Mouse (Mus musculus): Measurements from ENCODE around the gene Zfp92. TPM values are rescaled to one million over a fixed set of nuclear protein-coding genes. Genes with fewer than 3 reads are reported as not detected.
A peak's percentile ranks its signal among the peaks of the same experiment; 100 is the strongest.

Zfp92 gene
- polyA plus RNA-seq, 1 experiment from 2014 or later = 0.17 TPM

GRCm38 (mm10) chrX:73441428-73441827 is 30.5 kb downstream of the Zfp92 start:
- Histone ChIP-seq H3K4me1 (replicated peaks) (no peaks in the 10 kb centered on the region), H3K36me3 (peaks cover 22% of the 10 kb centered on the region), H3K9me3 (no peaks in the 10 kb centered on the region), H3K27me3 (ENCODE audit: insufficient read depth, poor library complexity, severe bottlenecking) (no peaks in the 10 kb centered on the region; the same call in 1 of the 2 replicates), H3K27ac (no peak overlapping the region), H3K4me3 (no peak overlapping the region)
- DNase-seq (ENCODE audit: low spot score) = no peak
- 75% methylated on average over 2 of the region's 2 CpGs for WGBS

- Histone ChIP-seq H3K4me3 (no peak overlapping the region), H3K4me1 (replicated peaks) (no peaks in the 10 kb centered on the region), H3K27me3 (ENCODE audit: insufficient read depth, poor library complexity, severe bottlenecking) (peaks cover 14% of the 10 kb centered on the region; the same call in 1 of the 2 replicates), H3K36me3 (peaks cover 25% of the 10 kb centered on the region), H3K9me3 (no peaks in the 10 kb centered on the region), H3K27ac (no peak overlapping the region)
- 28% methylated on average over 2 of the region's 2 CpGs for WGBS
- peak; percentile 50 for DNase-seq (ENCODE audit: low spot score)
Measured at GRCm38 (mm10) chrX:73451949-73452348, 41.1 kb downstream of the Zfp92 start.

- H3K4me1 ChIP-seq (replicated peaks) = peaks cover 7% of the 10 kb centered on the region; the same call in 1 of the 2 replicates
- DNase-seq (ENCODE audit: low spot score) = peak; percentile 91
- H3K9me3 ChIP-seq = no peaks in the 10 kb centered on the region
- H3K4me3 ChIP-seq = peak within 1 kb of the TSS; percentile 61
- peaks cover 2% of the 10 kb centered on the region; the same call in 1 of the 2 replicates for H3K36me3 ChIP-seq
- no peaks in the 10 kb centered on the region for H3K27me3 ChIP-seq (ENCODE audit: insufficient read depth, poor library complexity, severe bottlenecking)
- H3K27ac ChIP-seq = peak within 1 kb of the TSS; percentile 82
- WGBS = 21% methylated on average over 26 of the region's 26 CpGs
Measured at GRCm38 (mm10) chrX:73458877-73459392, 48.0 kb downstream of the Zfp92 start, which contains the start of gene Haus7. Haus7 (minus strand) TSS chrX:73459044.

- peaks cover 7% of the 10 kb centered on the region; the same call in 1 of the 2 replicates for H3K4me1 ChIP-seq (replicated peaks)
- H3K27me3 ChIP-seq (ENCODE audit: insufficient read depth, poor library complexity, severe bottlenecking) = 0 out of 2 replicates have a peak, but pooled peaks cover 4% of the 10 kb centered on the region
- no peak overlapping the region for H3K4me3 ChIP-seq
- no peak for DNase-seq (ENCODE audit: low spot score)
- H3K9me3 ChIP-seq = no peaks in the 10 kb centered on the region
- WGBS = 72% methylated on average over 4 of the region's 4 CpGs
- H3K27ac ChIP-seq = no peak overlapping the region
- H3K36me3 ChIP-seq = no peaks in the 10 kb centered on the region
Measured at GRCm38 (mm10) chrX:73460792-73461191, 49.9 kb downstream of the Zfp92 start.

- H3K4me1 ChIP-seq (replicated peaks) = no peaks in the 10 kb centered on the region
- no peaks in the 10 kb centered on the region for H3K9me3 ChIP-seq
- H3K27ac ChIP-seq = no peak overlapping the region
- no peak for DNase-seq (ENCODE audit: low spot score)
- no peak overlapping the region for H3K4me3 ChIP-seq
- peaks cover 14% of the 10 kb centered on the region for H3K27me3 ChIP-seq (ENCODE audit: insufficient read depth, poor library complexity, severe bottlenecking)
- WGBS = 75% methylated on average over 9 of the region's 9 CpGs
- no peaks in the 10 kb centered on the region for H3K36me3 ChIP-seq
Measured at GRCm38 (mm10) chrX:73465483-73466186, 54.7 kb downstream of the Zfp92 start.

GRCm38 (mm10) chrX:73467446-73468241 is 56.7 kb downstream of the Zfp92 start:
- peaks cover 30% of the 10 kb centered on the region for H3K27me3 ChIP-seq (ENCODE audit: insufficient read depth, poor library complexity, severe bottlenecking)
- H3K27ac ChIP-seq = no peak overlapping the region
- DNase-seq (ENCODE audit: low spot score) = peak; percentile 39
- 57% methylated on average over 5 of the region's 5 CpGs for WGBS
- H3K4me1 ChIP-seq (replicated peaks) = no peaks in the 10 kb centered on the region
- H3K9me3 ChIP-seq = no peaks in the 10 kb centered on the region
- no peak overlapping the region for H3K4me3 ChIP-seq
- H3K36me3 ChIP-seq = no peaks in the 10 kb centered on the region

GRCm38 (mm10) chrX:73468330-73468729 is 57.4 kb downstream of the Zfp92 start:
- Histone ChIP-seq H3K4me3 (no peak overlapping the region), H3K27ac (peak overlapping the region; percentile 12; the same call in 1 of the 2 replicates), H3K9me3 (no peaks in the 10 kb centered on the region), H3K27me3 (ENCODE audit: insufficient read depth, poor library complexity, severe bottlenecking) (peaks cover 34% of the 10 kb centered on the region), H3K36me3 (no peaks in the 10 kb centered on the region), H3K4me1 (replicated peaks) (no peaks in the 10 kb centered on the region)
- no peak for DNase-seq (ENCODE audit: low spot score)
- WGBS = 77% methylated on average over 3 of the region's 3 CpGs

GRCm38 (mm10) chrX:73468752-73469151 is 57.9 kb downstream of the Zfp92 start:
- Histone ChIP-seq H3K36me3 (no peaks in the 10 kb centered on the region), H3K27me3 (ENCODE audit: insufficient read depth, poor library complexity, severe bottlenecking) (peaks cover 34% of the 10 kb centered on the region), H3K4me1 (replicated peaks) (no peaks in the 10 kb centered on the region), H3K27ac (0 out of 2 replicates have a peak overlapping the region, but pooled peaks have one; percentile 12), H3K9me3 (no peaks in the 10 kb centered on the region), H3K4me3 (no peak overlapping the region)
- 100% methylated on average over 1 of the region's 1 CpGs for WGBS
- no peak for DNase-seq (ENCODE audit: low spot score)

GRCm38 (mm10) chrX:73471764-73472163 is 60.9 kb downstream of the Zfp92 start:
- no peak for DNase-seq (ENCODE audit: low spot score)
- Histone ChIP-seq H3K9me3 (no peaks in the 10 kb centered on the region), H3K27ac (no peak overlapping the region), H3K27me3 (ENCODE audit: insufficient read depth, poor library complexity, severe bottlenecking) (peaks cover 48% of the 10 kb centered on the region), H3K4me3 (no peak overlapping the region), H3K36me3 (no peaks in the 10 kb centered on the region), H3K4me1 (replicated peaks) (peaks cover 9% of the 10 kb centered on the region; the same call in 1 of the 2 replicates)
- 87% methylated on average over 3 of the region's 3 CpGs for WGBS

- DNase-seq (ENCODE audit: low spot score) = no peak
Measured at GRCm38 (mm10) chrX:73474340-73475165, 63.7 kb downstream of the Zfp92 start.

GRCm38 (mm10) chrX:73475658-73476256 is 64.9 kb downstream of the Zfp92 start:
- Histone ChIP-seq H3K4me1 (replicated peaks) (peaks cover 9% of the 10 kb centered on the region; the same call in 1 of the 2 replicates), H3K27me3 (ENCODE audit: insufficient read depth, poor library complexity, severe bottlenecking) (peaks cover 73% of the 10 kb centered on the region), H3K36me3 (no peaks in the 10 kb centered on the region), H3K27ac (no peak overlapping the region), H3K9me3 (no peaks in the 10 kb centered on the region), H3K4me3 (no peak overlapping the region)
- WGBS = 87% methylated on average over 1 of the region's 1 CpGs
- DNase-seq (ENCODE audit: low spot score) = no peak

More at GRCm38 (mm10) chrX:73474340-73475165, 63.7 kb downstream of the Zfp92 start:
- Histone ChIP-seq H3K4me3 (no peak overlapping the region), H3K4me1 (replicated peaks) (peaks cover 9% of the 10 kb centered on the region; the same call in 1 of the 2 replicates), H3K27ac (peak overlapping the region; percentile 66), H3K9me3 (no peaks in the 10 kb centered on the region), H3K27me3 (ENCODE audit: insufficient read depth, poor library complexity, severe bottlenecking) (peaks cover 61% of the 10 kb centered on the region), H3K36me3 (no peaks in the 10 kb centered on the region)
- 61% methylated on average over 12 of the region's 12 CpGs for WGBS

GRCm38 (mm10) chrX:73476621-73477020 is 65.7 kb downstream of the Zfp92 start:
- H3K27ac ChIP-seq = no peak overlapping the region
- H3K9me3 ChIP-seq = no peaks in the 10 kb centered on the region
- H3K36me3 ChIP-seq = no peaks in the 10 kb centered on the region
- peaks cover 69% of the 10 kb centered on the region for H3K27me3 ChIP-seq (ENCODE audit: insufficient read depth, poor library complexity, severe bottlenecking)
- peak; percentile 18 for DNase-seq (ENCODE audit: low spot score)
- no peak overlapping the region for H3K4me3 ChIP-seq
- peaks cover 9% of the 10 kb centered on the region; the same call in 1 of the 2 replicates for H3K4me1 ChIP-seq (replicated peaks)
- 67% methylated on average over 2 of the region's 2 CpGs for WGBS
